Mouse (Mus musculus) forebrain, embryonic 10.5 days (tissue): ENCODE data around the gene Sbf2. TPM values are rescaled to one million over a fixed set of nuclear protein-coding genes. Genes with fewer than 3 reads are reported as not detected.

Experiments
- DNase-seq: peaks from one replicate; pipeline ENCODE4 v3.0.0-alpha.2; 2017; ENCODE audit warnings: low spot score; ENCODE audit errors: extremely low spot score
- H3K27ac ChIP-seq: fragments of 300-500 bp; sonication (generic); 2 replicates; pipeline ENCODE4 v1.5.1; 2016; ENCODE audit warnings: mild to moderate bottlenecking
- H3K27me3 ChIP-seq: fragments of 300-500 bp; sonication (generic); 2 replicates; pipeline ENCODE4 v1.6.1; 2016; ENCODE audit warnings: mild to moderate bottlenecking; ENCODE audit not compliant: poor library complexity, severe bottlenecking
- H3K36me3 ChIP-seq: fragments of 300-500 bp; sonication (generic); replicated peaks from 2 replicates; pipeline ENCODE4 v1.6.1; 2016; ENCODE audit warnings: mild to moderate bottlenecking, moderate library complexity
- H3K4me1 ChIP-seq: fragments of 300-500 bp; sonication (generic); 2 replicates; pipeline ENCODE4 v1.6.1; 2016
- H3K4me3 ChIP-seq: fragments of 300-500 bp; sonication (generic); 2 replicates; pipeline ENCODE4 v1.5.1; 2016; ENCODE audit warnings: mild to moderate bottlenecking, moderate library complexity
- H3K9me3 ChIP-seq: fragments of 300-500 bp; sonication (generic); 2 replicates; pipeline ENCODE4 v1.6.1; 2016; ENCODE audit warnings: mild to moderate bottlenecking, moderate library complexity
- WGBS: fragments of 180-500 bp; shearing (Covaris S2); methylation state at CpG from one replicate; pipeline ENCODE4 v1.1.7; 2016; 5-methylcytosine and 5-hydroxymethylcytosine counted together
- polyA plus RNA-seq: library from polyadenylated mRNA; unstranded; fragments of >200 nt; fragmentation: Nextera tagmentation; extraction: Ambion mirVana; gene quantifications from 2 replicates; pipeline ENCODE4 v1.2.1, GENCODE M21; 2016

The Sbf2 gene
- polyA plus RNA-seq, 1 experiment from 2014 or later: 32.3 TPM

DNA sequence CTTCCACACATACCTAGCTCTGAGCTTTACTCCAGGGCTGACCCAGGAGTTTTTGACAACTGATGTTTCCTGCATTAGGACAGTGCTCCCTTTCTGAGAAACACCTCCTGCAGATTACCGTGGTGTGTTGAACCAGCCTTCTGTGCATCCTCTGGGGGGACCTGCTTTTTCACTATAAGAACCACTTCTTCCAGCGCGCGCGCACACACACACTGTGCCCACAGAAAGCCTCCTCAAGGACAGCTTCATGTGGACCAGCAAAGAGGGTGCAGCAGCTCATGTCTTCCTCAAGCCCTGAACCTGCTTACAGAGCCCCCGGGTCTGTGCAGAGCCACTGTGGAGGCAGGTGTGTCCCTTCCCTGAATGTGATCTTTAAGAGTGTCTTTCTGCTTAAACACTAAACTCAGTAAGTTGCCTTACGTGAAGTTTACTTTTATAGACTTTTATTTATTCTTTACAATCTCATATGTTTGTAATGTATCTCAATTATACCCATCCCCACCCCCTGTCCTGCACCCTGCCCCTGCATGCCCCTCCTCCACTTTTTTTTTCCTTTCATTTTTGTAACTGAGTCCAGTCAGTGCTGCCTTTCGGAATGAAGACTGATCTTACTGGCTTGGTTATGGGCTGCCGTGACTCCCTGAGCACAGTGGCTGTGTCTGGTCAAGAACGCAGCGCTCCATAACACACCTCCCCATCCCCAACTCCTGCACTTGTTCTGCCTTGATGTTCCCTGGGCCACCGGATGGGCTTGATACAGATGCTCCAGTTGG is 329.5 kb downstream of the Sbf2 start:
- DNase-seq: no peak
- 93% methylated on average over 12 of the region's 12 CpGs for WGBS
- peaks cover 14% of the 10 kb centered on the region for H3K4me1 ChIP-seq
- H3K36me3 ChIP-seq: peaks cover 24% of the 10 kb centered on the region
- H3K9me3 ChIP-seq: no peaks in the 10 kb centered on the region
- H3K27me3 ChIP-seq: no peaks in the 10 kb centered on the region
- no peak overlapping the region for H3K4me3 ChIP-seq
- H3K27ac ChIP-seq: no peak overlapping the region

DNA sequence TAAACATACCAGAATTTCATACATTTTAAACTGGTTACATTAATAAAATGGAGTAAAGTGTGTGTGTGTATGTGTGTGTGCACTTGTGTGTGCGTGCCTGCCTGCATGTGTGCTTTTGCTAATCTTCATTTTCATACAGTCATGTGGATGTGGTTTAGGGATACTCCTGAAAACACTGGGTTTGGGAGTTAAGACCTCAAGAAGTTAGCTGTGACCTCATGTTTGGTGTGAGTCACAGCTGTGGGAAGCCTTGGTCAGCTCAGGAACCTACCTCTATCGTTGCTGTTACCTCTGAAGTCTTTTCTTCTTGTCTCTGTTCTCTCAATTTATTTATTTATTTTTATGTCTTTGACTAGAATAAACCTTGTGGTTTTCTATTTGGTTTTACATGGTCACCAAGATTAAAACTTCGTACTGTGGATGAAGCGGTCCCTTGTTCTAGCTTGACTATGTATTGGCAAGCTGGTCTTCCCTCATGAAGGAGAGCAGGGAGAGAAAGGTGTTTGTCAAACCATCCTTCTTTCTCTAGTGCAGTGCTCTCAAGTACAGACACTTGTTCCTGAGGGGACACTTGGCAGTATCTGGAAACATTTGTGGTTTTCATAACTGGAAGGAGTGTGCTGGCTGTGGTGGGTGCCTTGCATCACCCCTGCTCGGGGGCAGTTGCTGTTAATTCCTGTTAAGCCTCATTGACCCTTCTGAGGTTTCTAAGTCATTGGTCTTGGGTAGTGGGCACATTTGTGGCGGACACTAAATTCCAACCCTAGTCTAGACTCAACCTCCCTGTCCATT is 331.0 kb downstream of the Sbf2 start:
- no peak overlapping the region for H3K27ac ChIP-seq
- no peaks in the 10 kb centered on the region for H3K27me3 ChIP-seq
- peaks cover 11% of the 10 kb centered on the region for H3K4me1 ChIP-seq
- no peak for DNase-seq
- H3K9me3 ChIP-seq: no peaks in the 10 kb centered on the region
- no peak overlapping the region for H3K4me3 ChIP-seq
- peaks cover 40% of the 10 kb centered on the region for H3K36me3 ChIP-seq
- WGBS: 94% methylated on average over 6 of the region's 6 CpGs

DNA sequence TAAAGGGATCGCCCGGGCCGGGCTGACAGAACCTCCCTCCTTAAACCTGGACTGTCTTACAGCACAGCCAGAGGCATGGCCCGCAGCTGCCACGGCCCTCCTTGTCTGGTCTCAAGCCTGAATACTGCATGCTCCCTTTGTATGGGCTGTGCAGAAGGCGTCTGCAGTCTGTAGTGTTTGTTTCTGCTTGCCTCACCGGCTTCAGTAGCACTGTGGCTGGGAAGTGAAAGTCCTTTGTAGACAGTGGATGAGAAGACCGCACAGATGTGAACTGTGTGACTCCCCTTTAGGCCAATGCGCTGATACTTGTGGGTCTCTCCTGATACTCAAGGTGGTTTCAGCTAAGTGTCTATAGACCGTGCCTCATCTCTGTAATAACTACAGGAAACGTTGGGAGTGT is 331.9 kb downstream of the Sbf2 start:
- WGBS: 87% methylated on average over 11 of the region's 11 CpGs
- Histone ChIP-seq H3K27ac (no peak overlapping the region), H3K9me3 (no peaks in the 10 kb centered on the region), H3K36me3 (peaks cover 48% of the 10 kb centered on the region), H3K27me3 (no peaks in the 10 kb centered on the region), H3K4me3 (no peak overlapping the region), H3K4me1 (peaks cover 9% of the 10 kb centered on the region)
- no peak for DNase-seq

DNA sequence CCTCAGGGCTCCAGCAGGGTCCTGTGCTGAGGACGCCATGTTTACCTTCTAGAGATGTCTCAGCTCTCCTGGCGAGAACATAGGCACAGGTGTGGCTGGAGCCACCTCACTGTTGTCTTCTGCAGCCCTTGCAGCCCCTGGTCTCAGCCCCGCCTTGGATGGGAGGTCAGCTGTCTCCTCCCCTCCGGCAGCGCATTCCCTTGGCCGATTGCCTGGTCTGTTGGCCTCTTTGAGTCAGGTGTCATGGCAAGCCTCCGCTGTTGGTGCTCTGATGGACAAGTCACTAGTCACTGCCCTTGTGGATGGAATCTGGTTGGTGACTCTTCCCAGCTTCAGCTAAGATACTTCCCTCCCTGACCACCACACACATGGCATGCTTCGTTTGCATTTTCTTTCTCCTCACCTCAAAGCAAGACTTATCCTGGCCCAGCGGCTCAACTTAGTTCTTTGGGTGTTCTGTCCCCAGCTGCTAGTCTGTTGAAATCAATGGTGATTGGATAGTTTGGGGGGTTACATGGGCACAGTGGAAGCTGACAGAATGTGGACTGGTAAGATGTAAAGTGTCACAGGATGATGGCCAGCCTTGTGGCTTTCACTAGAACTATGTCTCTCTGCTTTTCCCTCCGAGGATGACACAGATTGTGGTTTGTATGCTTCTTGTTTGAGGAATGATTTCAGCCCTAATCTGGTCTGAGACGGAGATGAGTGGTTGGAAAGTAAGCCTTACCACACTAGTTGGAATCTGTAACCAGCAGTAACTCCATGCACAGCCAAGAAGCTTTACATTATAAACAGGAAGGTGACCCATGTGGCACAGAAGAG is 333.1 kb downstream of the Sbf2 start:
- no peaks in the 10 kb centered on the region for H3K27me3 ChIP-seq
- H3K27ac ChIP-seq: no peak overlapping the region
- WGBS: 90% methylated on average over 11 of the region's 11 CpGs
- H3K4me1 ChIP-seq: no peaks in the 10 kb centered on the region
- peaks cover 60% of the 10 kb centered on the region for H3K36me3 ChIP-seq
- no peak for DNase-seq
- no peak overlapping the region for H3K4me3 ChIP-seq
- no peaks in the 10 kb centered on the region for H3K9me3 ChIP-seq

DNA sequence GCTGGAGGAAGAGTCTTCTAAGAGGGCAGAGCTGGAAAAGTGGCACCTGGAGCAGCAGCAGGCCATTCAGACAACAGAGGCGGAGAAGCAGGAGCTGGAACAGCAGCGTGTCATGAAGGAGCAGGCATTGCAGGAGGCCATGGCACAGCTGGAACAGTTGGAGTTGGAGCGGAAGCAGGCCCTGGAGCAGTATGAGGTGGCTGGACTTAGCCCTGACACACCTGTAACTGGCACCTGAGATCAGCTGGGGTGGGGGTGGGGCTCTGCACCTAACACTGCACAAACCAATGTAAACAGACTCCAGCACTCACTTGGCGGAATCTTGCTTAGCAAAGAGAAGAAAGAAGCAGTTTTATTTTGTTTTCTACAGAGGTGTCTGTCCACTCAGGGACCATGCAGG is 335.5 kb downstream of the Sbf2 start:
- Histone ChIP-seq H3K4me1 (no peaks in the 10 kb centered on the region), H3K36me3 (peaks cover 83% of the 10 kb centered on the region), H3K4me3 (no peak overlapping the region), H3K27ac (no peak overlapping the region), H3K9me3 (no peaks in the 10 kb centered on the region), H3K27me3 (no peaks in the 10 kb centered on the region)
- DNase-seq: no peak
- 94% methylated on average over 4 of the region's 4 CpGs for WGBS

DNA sequence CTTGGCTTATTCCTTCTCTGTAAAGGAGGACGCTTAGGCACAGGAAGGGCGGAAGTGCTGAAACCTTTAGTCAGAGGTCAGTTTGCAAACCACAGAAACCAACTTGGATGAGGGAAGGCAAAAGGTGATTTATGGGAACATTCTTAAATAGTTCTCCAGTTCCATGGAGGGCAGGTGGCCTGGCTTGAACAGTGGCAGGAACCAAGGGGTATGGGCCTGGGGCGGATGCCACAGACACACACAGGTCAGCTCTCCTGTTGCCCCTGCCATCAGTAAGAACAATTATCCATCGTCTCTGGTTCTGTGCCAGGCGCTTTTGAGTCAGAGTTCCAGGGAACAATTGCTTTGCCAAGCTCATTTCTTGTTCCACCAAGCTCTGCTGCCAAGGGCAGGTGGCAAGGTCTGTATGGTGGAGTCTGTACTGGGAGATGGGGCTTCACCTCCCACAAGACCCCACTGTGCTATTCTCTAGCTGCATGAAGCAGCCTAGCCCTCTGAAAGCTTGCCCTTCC is 336.9 kb downstream of the Sbf2 start:
- Histone ChIP-seq H3K27ac (no peak overlapping the region), H3K4me1 (no peaks in the 10 kb centered on the region), H3K27me3 (no peaks in the 10 kb centered on the region), H3K4me3 (no peak overlapping the region), H3K36me3 (peaks cover 92% of the 10 kb centered on the region), H3K9me3 (no peaks in the 10 kb centered on the region)
- 94% methylated on average over 5 of the region's 5 CpGs for WGBS
- no peak for DNase-seq

DNA sequence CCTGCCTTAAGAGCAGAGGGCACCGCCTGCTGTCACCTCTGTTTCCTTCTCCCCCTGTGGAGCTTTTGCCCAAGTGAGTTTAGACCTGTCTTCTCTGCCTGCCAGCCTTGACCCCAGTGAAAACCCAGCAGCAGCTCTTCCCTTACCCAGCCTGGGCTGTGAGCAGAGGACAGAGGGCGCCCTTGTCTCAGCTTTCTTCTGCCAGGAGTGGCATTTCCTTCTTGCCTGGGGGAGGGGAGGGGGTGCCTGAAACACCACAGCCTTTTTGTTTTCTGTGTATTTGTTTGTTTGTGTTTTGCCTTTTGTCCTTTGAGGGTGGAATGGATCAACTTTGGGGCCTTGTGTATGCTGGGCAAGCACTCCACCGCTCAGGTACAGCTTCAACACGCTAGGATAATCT is 342.3 kb downstream of the Sbf2 start:
- Histone ChIP-seq H3K27me3 (no peaks in the 10 kb centered on the region), H3K4me3 (no peak overlapping the region), H3K4me1 (peaks cover 8% of the 10 kb centered on the region; the same call in 1 of the 2 replicates), H3K36me3 (peaks cover 75% of the 10 kb centered on the region), H3K9me3 (no peaks in the 10 kb centered on the region), H3K27ac (peak overlapping the region; percentile 48; the same call in 1 of the 2 replicates)
- no peak for DNase-seq
- WGBS: 80% methylated on average over 4 of the region's 4 CpGs

DNA sequence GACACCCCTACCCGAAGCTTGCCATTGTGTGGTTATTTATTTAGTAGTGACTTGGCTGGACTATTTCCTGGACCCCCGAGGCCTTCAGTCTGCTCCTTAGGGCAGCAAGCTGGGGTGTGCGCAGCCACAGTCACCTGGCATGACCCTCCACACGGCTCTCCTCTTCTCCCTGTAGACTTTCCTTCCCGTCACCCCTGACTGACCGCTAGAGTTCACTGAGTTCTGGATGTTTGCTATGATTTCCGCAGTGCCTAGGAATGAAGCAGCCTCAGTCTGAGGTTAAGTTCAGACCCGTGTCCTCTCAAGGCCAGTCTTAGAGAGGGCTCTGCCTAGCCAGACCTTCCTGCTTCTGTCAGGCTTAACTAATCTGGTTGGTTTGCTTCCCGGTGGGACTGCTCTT is 342.9 kb downstream of the Sbf2 start:
- Histone ChIP-seq H3K27ac (peak overlapping the region; percentile 48; the same call in 1 of the 2 replicates), H3K27me3 (no peaks in the 10 kb centered on the region), H3K4me1 (peaks cover 8% of the 10 kb centered on the region; the same call in 1 of the 2 replicates), H3K36me3 (peaks cover 75% of the 10 kb centered on the region), H3K9me3 (no peaks in the 10 kb centered on the region), H3K4me3 (no peak overlapping the region)
- 74% methylated on average over 9 of the region's 9 CpGs for WGBS
- DNase-seq: no peak

DNA sequence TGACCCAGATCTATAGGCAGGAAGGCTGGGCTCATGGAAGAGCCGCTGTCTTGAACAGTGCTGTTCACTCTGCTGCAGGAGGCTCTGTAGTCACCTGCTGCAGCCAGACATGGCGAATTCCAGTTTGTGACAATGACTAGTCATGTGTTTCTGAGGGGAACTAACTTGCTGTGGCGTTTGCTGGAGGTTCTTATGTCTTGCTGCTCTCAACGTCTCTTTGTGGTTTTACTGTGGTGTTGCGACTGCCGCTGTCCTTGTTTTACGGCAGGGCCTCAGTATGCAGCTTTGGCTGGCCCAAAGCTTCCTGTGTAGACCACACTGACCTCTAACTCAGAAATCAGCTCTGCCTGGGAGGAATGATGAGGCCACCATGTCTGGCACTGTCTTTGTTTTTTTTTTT is 344.3 kb downstream of the Sbf2 start:
- H3K36me3 ChIP-seq: peaks cover 62% of the 10 kb centered on the region
- H3K4me3 ChIP-seq: no peak overlapping the region
- no peaks in the 10 kb centered on the region for H3K27me3 ChIP-seq
- no peak overlapping the region for H3K27ac ChIP-seq
- H3K4me1 ChIP-seq: peaks cover 8% of the 10 kb centered on the region; the same call in 1 of the 2 replicates
- H3K9me3 ChIP-seq: no peaks in the 10 kb centered on the region
- DNase-seq: no peak
- WGBS: 91% methylated on average over 7 of the region's 7 CpGs

DNA sequence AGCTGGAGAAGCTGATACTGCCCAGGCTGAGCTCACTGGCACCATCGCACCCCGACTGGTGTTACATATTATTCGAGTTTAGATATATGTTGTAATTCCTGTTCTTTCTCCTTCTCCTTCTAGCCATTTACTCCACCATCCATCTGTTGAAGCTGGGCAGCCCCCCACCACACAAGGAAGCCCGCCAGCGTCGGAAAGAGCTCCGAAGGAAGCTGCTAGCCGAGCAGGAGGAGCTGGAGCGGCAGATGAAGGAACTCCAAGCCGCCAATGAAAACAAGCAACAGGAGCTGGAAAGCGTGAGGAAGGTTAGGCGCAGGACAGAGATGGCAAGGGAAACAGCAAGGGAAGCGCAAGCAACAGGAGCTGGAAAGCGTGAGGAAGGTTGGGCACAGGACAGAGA is 344.9 kb downstream of the Sbf2 start:
- H3K27me3 ChIP-seq: no peaks in the 10 kb centered on the region
- no peak overlapping the region for H3K4me3 ChIP-seq
- DNase-seq: no peak
- no peaks in the 10 kb centered on the region for H3K9me3 ChIP-seq
- peaks cover 56% of the 10 kb centered on the region for H3K36me3 ChIP-seq
- no peak overlapping the region for H3K27ac ChIP-seq
- peaks cover 8% of the 10 kb centered on the region; the same call in 1 of the 2 replicates for H3K4me1 ChIP-seq
- 91% methylated on average over 14 of the region's 14 CpGs for WGBS

DNA sequence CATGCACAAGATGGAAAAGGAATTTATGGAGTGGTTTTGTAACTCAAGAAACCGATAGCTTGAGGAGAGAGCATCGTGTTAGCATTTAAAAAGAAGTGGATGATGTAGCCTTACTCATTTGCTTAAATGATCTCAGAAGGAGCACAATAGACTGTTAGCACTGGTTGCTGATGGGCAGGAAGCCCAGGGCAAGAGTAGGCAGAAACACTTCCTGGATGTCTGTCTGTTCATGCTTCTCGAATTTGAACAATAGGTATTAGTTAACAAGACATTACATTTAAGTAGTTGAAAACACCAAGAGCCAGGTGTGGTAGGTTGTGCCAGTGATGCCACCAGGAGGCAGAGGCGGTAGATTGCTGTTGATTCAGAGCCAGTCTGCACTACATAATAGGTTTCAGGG is 346.2 kb downstream of the Sbf2 start:
- DNase-seq: no peak
- Histone ChIP-seq H3K4me1 (peaks cover 8% of the 10 kb centered on the region; the same call in 1 of the 2 replicates), H3K36me3 (peaks cover 44% of the 10 kb centered on the region), H3K4me3 (no peak overlapping the region), H3K9me3 (no peaks in the 10 kb centered on the region), H3K27me3 (no peaks in the 10 kb centered on the region), H3K27ac (no peak overlapping the region)
- 89% methylated on average over 4 of the region's 4 CpGs for WGBS

DNA sequence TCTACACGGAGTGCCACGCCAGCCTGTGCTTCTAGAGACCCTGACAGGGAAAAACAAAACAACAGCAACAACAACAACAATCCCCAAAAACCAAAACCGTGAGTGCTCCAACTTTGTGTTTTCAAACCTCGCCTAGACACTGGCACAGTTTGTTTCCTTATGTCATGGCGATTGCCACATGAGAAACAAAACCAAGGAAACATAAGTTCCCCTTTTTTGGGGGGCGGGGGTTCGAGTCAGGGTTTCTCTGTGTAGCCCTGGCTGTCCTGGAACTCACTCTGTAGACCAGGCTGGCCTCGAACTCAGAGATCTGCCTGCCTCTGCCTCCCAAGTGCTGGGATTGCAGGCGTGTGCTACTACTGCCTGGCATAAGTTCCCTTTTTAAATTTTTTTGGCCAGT is 346.7 kb downstream of the Sbf2 start:
- Histone ChIP-seq H3K27me3 (no peaks in the 10 kb centered on the region), H3K4me1 (peaks cover 8% of the 10 kb centered on the region; the same call in 1 of the 2 replicates), H3K36me3 (peaks cover 39% of the 10 kb centered on the region), H3K4me3 (no peak overlapping the region), H3K9me3 (no peaks in the 10 kb centered on the region), H3K27ac (no peak overlapping the region)
- WGBS: 98% methylated on average over 9 of the region's 9 CpGs
- no peak for DNase-seq
